Mouse (Mus musculus): ENCODE results near the gene Jade2. TPM values are rescaled to one million over a fixed set of nuclear protein-coding genes. Genes with fewer than 3 reads are reported as not detected.

Jade2 gene
- total and polyA plus RNA-seq, 2 experiments from 2014 or later: 0.95 to 3.7 TPM

GRCm38 (mm10) chr11:51782721-51783120 is 74.7 kb downstream of the Jade2 start:
- no peak overlapping the region for H3K27ac ChIP-seq (ENCODE audit: low read depth, low read length)
- no peaks in the 10 kb centered on the region for H3K9me3 ChIP-seq (ENCODE audit: low read length)
- no peak for TF ChIP-seq CTCF (IDR thresholded peaks at IDR 0.05)
- WGBS: 94% methylated on average over 6 of the region's 6 CpGs
- H3K27me3 ChIP-seq (ENCODE audit: insufficient read depth, low read length): no peaks in the 10 kb centered on the region
- H3K4me3 ChIP-seq (ENCODE audit: low read depth, low read length): no peak overlapping the region
- peaks cover 47% of the 10 kb centered on the region for H3K36me3 ChIP-seq (ENCODE audit: insufficient read depth, low read length)
- H3K9ac ChIP-seq (replicated peaks; ENCODE audit: low read length, poor library complexity, severe bottlenecking): no peak overlapping the region
- H3K4me1 ChIP-seq (ENCODE audit: insufficient read depth, low read length): no peaks in the 10 kb centered on the region
- ATAC-seq (ENCODE audit: low FRiP score): no peak
- no peak for DNase-seq (ENCODE audit: low spot score)
- no peak overlapping the region for H3K4me2 ChIP-seq (ENCODE audit: low read depth, low read length, poor library complexity, severe bottlenecking)

- 92% methylated on average over 9 of the region's 9 CpGs for WGBS
- Histone ChIP-seq H3K27me3 (ENCODE audit: insufficient read depth, low read length) (no peaks in the 10 kb centered on the region), H3K36me3 (ENCODE audit: insufficient read depth, low read length) (peaks cover 41% of the 10 kb centered on the region), H3K4me1 (ENCODE audit: insufficient read depth, low read length) (no peaks in the 10 kb centered on the region), H3K4me3 (ENCODE audit: low read depth, low read length) (no peak overlapping the region), H3K27ac (ENCODE audit: low read depth, low read length) (no peak overlapping the region), H3K4me2 (ENCODE audit: low read depth, low read length, poor library complexity, severe bottlenecking) (no peak overlapping the region), H3K9ac (replicated peaks; ENCODE audit: low read length, poor library complexity, severe bottlenecking) (no peak overlapping the region), H3K9me3 (ENCODE audit: low read length) (no peaks in the 10 kb centered on the region)
- TF ChIP-seq CTCF (IDR thresholded peaks at IDR 0.05): no peak
- no peak for ATAC-seq (ENCODE audit: low FRiP score)
- DNase-seq (ENCODE audit: low spot score): no peak
These were observed 76.6 kb downstream of the Jade2 start for GRCm38 (mm10) chr11:51780773-51781267.

GRCm38 (mm10) chr11:51777478-51777877 is 80.0 kb downstream of the Jade2 start:
- WGBS: 92% methylated on average over 5 of the region's 5 CpGs

GRCm38 (mm10) chr11:51775507-51775906 is 81.9 kb downstream of the Jade2 start:
- Histone ChIP-seq H3K4me3 (ENCODE audit: low read depth, low read length) (no peak overlapping the region), H3K4me2 (ENCODE audit: low read depth, low read length, poor library complexity, severe bottlenecking) (no peak overlapping the region), H3K9me3 (ENCODE audit: low read length) (no peaks in the 10 kb centered on the region), H3K36me3 (ENCODE audit: insufficient read depth, low read length) (peaks cover 8% of the 10 kb centered on the region), H3K4me1 (ENCODE audit: insufficient read depth, low read length) (no peaks in the 10 kb centered on the region), H3K9ac (replicated peaks; ENCODE audit: low read length, poor library complexity, severe bottlenecking) (no peak overlapping the region), H3K27ac (ENCODE audit: low read depth, low read length) (no peak overlapping the region), H3K27me3 (ENCODE audit: insufficient read depth, low read length) (no peaks in the 10 kb centered on the region)
- ATAC-seq (ENCODE audit: low FRiP score): no peak
- no peak for TF ChIP-seq CTCF (IDR thresholded peaks at IDR 0.05)
- no peak for DNase-seq (ENCODE audit: low spot score)
- WGBS: 90% methylated on average over 3 of the region's 3 CpGs

More at GRCm38 (mm10) chr11:51777478-51777877, 80.0 kb downstream of the Jade2 start:
- peaks cover 25% of the 10 kb centered on the region for H3K36me3 ChIP-seq (ENCODE audit: insufficient read depth, low read length)
- H3K27me3 ChIP-seq (ENCODE audit: insufficient read depth, low read length): no peaks in the 10 kb centered on the region
- no peak for DNase-seq (ENCODE audit: low spot score)
- no peak overlapping the region for H3K9ac ChIP-seq (replicated peaks; ENCODE audit: low read length, poor library complexity, severe bottlenecking)
- no peaks in the 10 kb centered on the region for H3K4me1 ChIP-seq (ENCODE audit: insufficient read depth, low read length)
- H3K4me2 ChIP-seq (ENCODE audit: low read depth, low read length, poor library complexity, severe bottlenecking): no peak overlapping the region
- ATAC-seq (ENCODE audit: low FRiP score): no peak
- H3K27ac ChIP-seq (ENCODE audit: low read depth, low read length): no peak overlapping the region
- H3K9me3 ChIP-seq (ENCODE audit: low read length): no peaks in the 10 kb centered on the region
- H3K4me3 ChIP-seq (ENCODE audit: low read depth, low read length): no peak overlapping the region
- TF ChIP-seq CTCF (IDR thresholded peaks at IDR 0.05): no peak

- H3K4me3 ChIP-seq (ENCODE audit: low read depth, low read length): no peak overlapping the region
- no peak for TF ChIP-seq CTCF (IDR thresholded peaks at IDR 0.05)
- H3K4me2 ChIP-seq (ENCODE audit: low read depth, low read length, poor library complexity, severe bottlenecking): no peak overlapping the region
- WGBS: 86% methylated on average over 5 of the region's 5 CpGs
- no peaks in the 10 kb centered on the region for H3K27me3 ChIP-seq (ENCODE audit: insufficient read depth, low read length)
- no peak for DNase-seq (ENCODE audit: low spot score)
- no peak for ATAC-seq (ENCODE audit: low FRiP score)
- no peaks in the 10 kb centered on the region for H3K36me3 ChIP-seq (ENCODE audit: insufficient read depth, low read length)
- no peaks in the 10 kb centered on the region for H3K9me3 ChIP-seq (ENCODE audit: low read length)
- no peak overlapping the region for H3K27ac ChIP-seq (ENCODE audit: low read depth, low read length)
- H3K9ac ChIP-seq (replicated peaks; ENCODE audit: low read length, poor library complexity, severe bottlenecking): no peak overlapping the region
- 0 out of 2 replicates have a peak, but pooled peaks cover 2% of the 10 kb centered on the region for H3K4me1 ChIP-seq (ENCODE audit: insufficient read depth, low read length)
These were observed 89.2 kb downstream of the Jade2 start for GRCm38 (mm10) chr11:51768296-51768695.

GRCm38 (mm10) chr11:51767579-51768220 is 89.8 kb downstream of the Jade2 start:
- Histone ChIP-seq H3K4me2 (ENCODE audit: low read depth, low read length, poor library complexity, severe bottlenecking) (no peak overlapping the region), H3K36me3 (ENCODE audit: insufficient read depth, low read length) (no peaks in the 10 kb centered on the region), H3K9ac (replicated peaks; ENCODE audit: low read length, poor library complexity, severe bottlenecking) (no peak overlapping the region), H3K27ac (ENCODE audit: low read depth, low read length) (no peak overlapping the region), H3K27me3 (ENCODE audit: insufficient read depth, low read length) (no peaks in the 10 kb centered on the region), H3K9me3 (ENCODE audit: low read length) (no peaks in the 10 kb centered on the region), H3K4me3 (ENCODE audit: low read depth, low read length) (no peak overlapping the region), H3K4me1 (ENCODE audit: insufficient read depth, low read length) (0 out of 2 replicates have a peak, but pooled peaks cover 2% of the 10 kb centered on the region)
- 87% methylated on average over 8 of the region's 8 CpGs for WGBS
- TF ChIP-seq CTCF (IDR thresholded peaks at IDR 0.05): no peak
- DNase-seq (ENCODE audit: low spot score): no peak
- ATAC-seq (ENCODE audit: low FRiP score): no peak
